Mouse (Mus musculus) B cell, adult 2 months (primary cell): ENCODE results near the gene Ubqln4.
A peak's percentile ranks its signal among the peaks of the same experiment; 100 is the strongest.

Experiments used
- DNase-seq, 2 experiments: peaks; one replicate each; pipeline ENCODE4 v3.0.0; 2022

The Ubqln4 gene

GRCm38 (mm10) chr3:88543174-88543573, 10.4 kb upstream of the Ubqln4 start:
- DNase-seq = no peak

- no peak for DNase-seq
Observed at GRCm38 (mm10) chr3:88543651-88544410, 9.7 kb upstream of the Ubqln4 start.

- DNase-seq = peak; percentile 21 to 28
Observed at GRCm38 (mm10) chr3:88544514-88544913, 9.0 kb upstream of the Ubqln4 start.

DNA sequence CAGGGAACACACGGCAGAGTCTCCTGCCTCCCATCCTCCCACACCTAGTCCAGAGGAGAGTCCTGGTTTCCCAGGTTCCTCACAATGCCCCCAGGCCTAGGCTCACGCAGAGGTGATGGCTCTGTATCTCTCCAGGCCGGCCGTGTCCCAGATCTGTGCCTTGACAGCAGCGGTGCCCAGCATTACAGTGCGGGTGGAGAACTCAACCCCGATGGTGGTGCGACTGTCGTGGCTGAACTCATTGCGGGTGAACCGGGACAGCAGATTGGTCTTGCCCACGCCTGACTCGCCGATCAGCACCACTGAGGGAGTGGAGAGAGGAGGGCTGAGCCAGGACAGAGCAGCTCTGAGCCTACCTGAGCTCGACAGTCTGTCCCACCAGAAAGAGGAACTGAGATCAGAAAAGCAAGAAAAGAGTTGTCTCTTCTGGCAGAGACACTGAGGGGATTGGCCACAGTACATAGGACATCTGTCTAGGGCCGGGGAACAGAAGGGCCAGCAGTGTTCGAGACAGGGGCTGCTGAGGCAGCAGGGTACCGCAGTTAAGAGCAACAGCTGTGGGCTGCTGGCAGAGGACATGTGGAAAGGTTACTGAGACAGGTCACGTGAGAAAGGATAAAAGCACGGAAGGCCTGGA, 8.5 kb upstream of the Ubqln4 start:
- peak; percentile 53 to 59 for DNase-seq

GRCm38 (mm10) chr3:88546674-88547418, 6.7 kb upstream of the Ubqln4 start:
- no peak for DNase-seq

DNA sequence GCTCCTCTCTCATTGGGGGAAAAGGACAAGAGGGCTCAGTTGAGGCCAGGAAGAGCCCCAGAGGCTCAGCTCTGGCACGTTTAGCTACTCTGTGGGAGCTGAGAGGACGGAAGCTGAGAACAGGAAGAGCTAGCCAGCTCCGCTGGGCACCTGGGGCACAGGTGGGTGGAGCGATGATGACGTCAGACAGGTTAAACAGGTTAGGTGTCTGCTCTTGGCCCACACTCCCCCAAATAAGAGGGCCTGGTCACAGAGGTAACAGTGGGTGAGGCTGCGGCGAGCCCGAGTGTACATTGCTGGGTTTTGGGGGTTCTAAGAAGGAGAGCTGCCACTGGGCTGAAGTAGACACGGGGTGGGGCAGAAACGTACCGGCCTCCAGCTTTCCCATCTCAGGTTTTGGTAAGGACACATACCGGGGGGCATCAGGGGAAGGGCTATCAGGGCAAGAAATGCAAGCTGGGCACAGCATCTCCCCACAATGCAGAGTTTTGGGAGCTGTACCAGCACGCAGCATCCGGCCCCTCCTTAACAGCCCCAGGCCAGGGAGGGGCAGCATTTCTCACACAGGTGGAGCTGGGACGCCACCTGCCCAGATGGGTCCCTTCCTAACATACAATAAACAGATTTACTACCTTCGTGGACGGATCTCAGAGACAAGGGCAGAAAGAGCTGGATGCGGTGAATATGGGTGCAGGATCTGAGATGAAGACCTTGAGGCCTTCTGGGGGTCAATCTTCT, 5.2 kb upstream of the Ubqln4 start, which contains the start of gene Rab25:
TSS of gene Rab25 (minus strand) at position 121 of the 738 bp plus-strand sequence.
- no peak for DNase-seq

GRCm38 (mm10) chr3:88551586-88551985, 2.0 kb upstream of the Ubqln4 start:
- no peak for DNase-seq

- peak in 1 of 2 experiments; percentile 18 for DNase-seq
Observed at GRCm38 (mm10) chr3:88552082-88552645, 1.4 kb upstream of the Ubqln4 start.

DNA sequence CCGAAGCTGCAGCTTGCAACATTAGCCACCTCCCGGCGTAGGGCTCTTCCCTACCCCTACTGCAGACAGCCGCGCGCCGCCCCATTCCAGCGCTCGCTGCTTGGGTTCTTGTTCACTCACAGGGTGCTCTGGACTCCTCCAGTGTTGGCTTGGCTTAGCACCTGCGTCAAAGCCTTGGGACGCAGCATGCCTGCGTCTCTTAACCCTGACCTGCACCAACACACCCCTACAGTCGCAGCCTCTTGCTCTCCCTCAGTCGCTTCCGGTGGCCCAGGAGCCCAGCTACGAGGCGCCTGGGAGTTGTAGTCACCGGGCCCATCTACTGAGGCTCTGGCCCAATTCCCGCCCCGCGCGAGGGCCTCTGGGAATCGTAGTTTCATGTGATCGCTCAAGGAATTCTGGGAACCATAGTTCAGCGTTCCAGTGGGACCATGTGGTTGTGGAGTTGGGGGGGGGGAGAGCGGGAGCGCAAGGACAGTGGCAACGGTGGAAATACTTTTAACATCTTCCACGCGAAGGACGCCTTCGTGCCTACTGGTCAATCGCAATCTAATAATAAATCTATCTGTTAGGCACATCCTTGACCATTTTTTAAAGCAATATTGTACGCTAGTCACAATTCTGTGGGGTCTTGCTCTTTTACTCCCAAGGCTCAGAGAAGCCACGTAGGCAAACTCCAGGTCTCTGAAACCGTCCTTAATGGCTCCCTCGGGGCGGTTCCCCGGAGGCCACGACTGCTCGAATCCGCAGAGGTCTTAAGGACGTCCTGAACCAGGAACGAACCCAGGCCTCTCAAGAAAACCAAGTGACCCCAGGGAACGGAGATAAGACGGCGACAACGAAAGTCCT, 658 bp upstream of the Ubqln4 start, which contains the start of gene Lamtor2:
TSS of gene Lamtor2 (minus strand) at position 399 of the 849 bp plus-strand sequence.
- peak; percentile 90 to 93 for DNase-seq

DNA sequence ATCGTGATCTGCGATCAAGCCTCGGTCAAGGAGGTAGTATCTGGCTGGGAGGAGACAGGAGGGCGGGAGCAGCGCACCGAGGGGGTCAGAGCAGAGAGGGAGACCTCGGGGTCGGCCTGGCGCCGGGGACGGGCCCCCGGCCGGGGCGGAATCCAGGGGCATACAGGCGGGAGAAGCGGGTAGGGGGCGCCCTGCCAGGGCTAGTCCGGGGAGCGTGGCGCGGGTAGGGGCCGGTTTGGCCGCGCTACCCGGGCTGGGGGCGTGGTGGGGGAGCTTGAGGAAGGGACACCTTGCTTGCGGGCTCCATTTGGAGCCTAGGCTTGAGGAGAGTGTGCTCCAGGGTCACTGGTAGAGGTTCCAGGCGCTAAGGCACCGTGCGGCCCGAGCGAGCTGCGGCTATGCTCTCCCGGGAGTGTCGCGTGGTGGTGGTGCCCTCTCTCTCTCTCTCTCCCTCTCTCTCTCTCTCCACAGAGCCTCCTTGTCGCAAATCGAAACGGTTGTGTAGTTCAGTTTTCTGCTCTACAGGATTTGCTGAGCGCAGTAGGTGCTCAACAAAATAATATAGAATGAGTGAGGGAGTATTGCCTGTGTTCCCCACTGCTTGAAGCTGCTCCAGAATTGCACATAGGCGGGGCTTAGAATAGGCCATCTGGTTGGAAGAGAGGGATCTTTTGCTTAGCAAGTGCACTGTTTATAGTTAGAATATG, 475 bp downstream of the Ubqln4 start:
- DNase-seq = no peak

DNA sequence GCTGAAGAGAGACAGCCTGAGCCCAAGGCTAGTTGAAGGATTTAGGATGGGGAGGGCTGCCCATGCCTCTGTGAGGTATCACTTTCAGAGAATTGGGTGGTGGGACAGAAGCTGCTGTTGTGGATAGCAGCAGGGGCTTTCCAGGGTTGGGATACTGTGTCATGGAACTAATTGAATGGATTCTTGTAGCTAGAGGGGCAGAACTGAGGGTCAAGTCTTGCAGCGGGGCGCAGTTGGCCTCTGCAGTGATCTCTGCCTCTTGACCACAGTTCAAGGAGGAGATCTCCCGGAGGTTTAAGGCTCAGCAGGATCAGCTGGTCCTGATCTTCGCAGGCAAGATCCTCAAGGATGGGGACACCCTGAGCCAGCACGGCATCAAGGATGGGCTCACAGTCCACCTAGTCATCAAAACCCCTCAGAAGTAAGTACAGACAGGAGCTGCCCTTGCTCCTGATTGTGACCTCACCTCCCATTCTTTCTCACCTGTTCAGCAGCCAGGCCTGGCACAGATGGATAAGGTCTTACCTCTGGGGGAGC, 1.6 kb downstream of the Ubqln4 start:
- no peak for DNase-seq

DNA sequence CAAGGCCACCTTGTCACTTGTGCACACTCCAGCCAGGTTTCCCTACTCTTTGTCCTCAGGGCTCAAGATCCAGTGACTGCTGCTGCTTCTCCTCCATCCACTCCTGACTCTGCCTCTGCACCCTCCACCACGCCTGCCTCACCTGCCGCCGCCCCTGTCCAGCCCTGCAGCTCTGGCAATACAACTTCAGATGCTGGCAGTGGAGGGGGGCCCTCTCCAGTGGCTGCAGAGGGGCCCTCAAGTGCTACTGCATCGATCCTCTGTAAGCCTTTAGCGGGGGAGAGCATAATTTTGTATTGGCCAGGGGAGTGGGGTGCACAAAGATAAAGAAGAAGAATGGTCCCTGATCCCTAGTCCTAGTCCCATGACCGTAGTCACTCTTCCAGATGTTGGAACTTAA, 2.2 kb downstream of the Ubqln4 start:
- DNase-seq = no peak

DNA sequence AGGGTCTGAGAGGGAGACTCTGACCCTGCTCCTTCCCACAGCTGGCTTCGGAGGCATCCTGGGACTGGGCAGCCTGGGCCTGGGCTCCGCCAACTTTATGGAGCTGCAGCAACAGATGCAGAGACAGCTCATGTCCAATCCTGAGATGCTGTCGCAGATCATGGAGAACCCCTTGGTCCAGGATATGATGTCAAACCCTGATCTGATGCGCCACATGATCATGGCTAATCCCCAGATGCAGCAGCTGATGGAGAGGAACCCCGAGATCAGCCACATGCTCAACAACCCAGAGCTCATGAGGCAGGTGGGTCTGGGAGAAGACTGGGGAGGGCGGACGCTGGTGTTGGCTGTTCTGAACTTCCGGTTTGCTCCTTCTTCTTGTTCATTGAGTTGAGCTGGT, 3.1 kb downstream of the Ubqln4 start:
- DNase-seq = no peak

DNA sequence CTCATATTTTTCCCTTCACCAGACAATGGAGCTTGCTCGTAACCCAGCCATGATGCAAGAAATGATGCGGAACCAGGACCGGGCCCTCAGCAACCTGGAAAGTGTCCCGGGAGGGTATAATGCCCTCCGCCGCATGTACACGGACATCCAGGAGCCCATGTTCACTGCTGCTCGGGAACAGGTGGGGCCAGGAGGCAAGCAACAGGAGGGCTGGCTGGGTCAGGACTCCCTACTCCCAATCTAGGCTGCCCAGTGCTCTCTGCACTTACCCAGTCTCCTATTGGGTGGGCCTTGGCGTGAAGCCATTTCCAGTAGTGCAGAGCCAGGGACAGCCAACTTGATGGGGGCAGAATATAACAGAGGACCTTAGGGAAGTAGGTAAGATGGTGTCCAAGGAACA, 6.0 kb downstream of the Ubqln4 start:
- DNase-seq = no peak

GRCm38 (mm10) chr3:88561989-88562388, 8.4 kb downstream of the Ubqln4 start:
- DNase-seq = peak; percentile 31 to 37

DNA sequence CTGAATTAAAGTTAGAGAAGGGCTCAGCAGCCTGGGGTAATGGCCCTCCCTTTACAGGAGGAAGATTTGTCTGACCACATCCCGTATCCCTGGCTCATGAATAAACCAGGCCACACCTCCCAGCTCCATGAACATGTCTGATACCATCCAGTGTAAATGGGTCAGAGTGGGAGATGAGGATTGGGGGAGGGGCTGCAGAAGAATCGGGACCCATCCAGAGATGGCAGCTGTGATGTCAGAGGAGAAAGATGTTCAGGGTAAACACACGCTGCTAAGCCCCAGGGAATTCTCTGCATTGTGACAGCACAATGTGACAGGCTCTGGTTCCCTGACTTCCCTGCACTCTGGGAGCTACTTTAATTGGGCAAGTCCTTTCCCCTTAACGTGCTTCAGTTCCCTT, 9.9 kb downstream of the Ubqln4 start:
- DNase-seq = no peak

DNA sequence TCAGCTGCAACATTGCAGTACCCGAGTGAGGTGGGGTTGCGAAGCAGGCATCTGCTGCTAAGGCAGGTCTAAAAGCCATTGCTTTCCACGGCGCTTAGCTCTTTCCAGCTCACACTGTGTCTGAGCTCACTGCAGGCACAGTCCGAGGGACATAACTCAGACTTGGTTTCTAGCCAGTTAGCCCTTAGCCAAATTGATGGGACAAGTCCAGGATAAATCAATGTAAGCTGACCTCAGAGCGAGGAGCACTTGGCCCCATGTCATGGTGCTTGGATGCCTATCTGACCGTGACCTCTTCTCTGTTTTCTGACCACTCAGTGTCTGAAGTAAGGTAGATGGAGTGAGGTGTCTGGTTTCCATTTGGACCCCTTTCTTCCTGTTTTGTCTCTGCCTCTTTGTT, 10.4 kb downstream of the Ubqln4 start:
- no peak for DNase-seq

DNA sequence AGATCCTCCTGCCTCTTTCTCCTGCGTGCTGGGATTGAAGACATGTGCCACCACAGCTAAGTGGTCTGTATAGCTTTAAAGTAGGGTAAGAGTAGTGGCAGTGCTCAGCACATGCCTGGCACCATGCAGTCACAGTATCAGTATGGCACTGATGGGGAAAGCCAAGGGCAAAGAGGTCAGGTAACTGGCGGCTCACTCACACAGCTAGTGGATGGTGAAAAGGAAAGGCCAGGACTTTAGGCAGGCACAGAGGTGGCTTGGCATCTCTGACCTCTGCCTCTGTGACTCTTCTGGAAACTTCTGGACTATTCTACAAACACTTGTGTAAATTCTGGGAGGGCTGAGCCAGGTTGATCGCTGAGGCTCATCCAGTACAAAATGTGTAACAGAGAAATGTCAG, 12.6 kb downstream of the Ubqln4 start:
- no peak for DNase-seq

- DNase-seq = no peak
Observed at GRCm38 (mm10) chr3:88566536-88567061, 13.0 kb downstream of the Ubqln4 start.

DNA sequence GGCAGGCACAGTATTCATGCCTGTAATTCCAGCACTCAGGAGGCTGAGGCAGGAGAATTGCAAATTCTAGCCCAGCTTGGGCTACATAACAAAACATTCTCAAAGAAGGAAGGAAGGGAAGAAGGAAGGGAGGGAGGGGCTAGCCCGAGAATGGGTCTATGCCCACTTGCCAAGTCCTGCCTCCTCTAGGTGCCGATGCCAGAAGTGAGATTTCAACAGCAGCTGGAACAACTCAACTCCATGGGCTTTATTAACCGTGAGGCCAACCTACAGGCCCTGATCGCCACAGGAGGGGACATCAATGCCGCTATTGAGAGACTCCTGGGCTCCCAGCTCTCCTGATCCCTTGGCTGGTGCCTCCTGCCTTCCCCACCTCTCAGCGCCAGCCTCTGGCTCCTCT, 14.3 kb downstream of the Ubqln4 start:
- no peak for DNase-seq
